Mouse (Mus musculus) spleen, adult 2 months (tissue): ENCODE measurements at regions not wholly inside any gene's neighbourhood (a gene's known extent, or its start where the extent isn't known, plus 50 kb on each side); places are given as distances from the start of the nearest gene placed in this dataset.

Source experiments
- DNase-seq, 2 experiments: peaks; one replicate each; pipeline versions ENCODE4 v3.0.0 to v3.0.0-alpha.2; 2012 to 2021; ENCODE audit warnings: low spot score in 2 of 2, low read depth in 1 of 2
- H3K27ac ChIP-seq: fragments of 200-500 bp; 2 replicates; pipeline ENCODE4 v1.5.1; 2012; ENCODE audit warnings: low read length, inconsistent platforms; ENCODE audit not compliant: insufficient read depth
- H3K27me3 ChIP-seq: fragments of 200-500 bp; 2 replicates; pipeline ENCODE4 v1.6.1; 2012; ENCODE audit warnings: mild to moderate bottlenecking, moderate library complexity, low read length, inconsistent platforms; ENCODE audit not compliant: control insufficient read depth, insufficient read depth
- H3K36me3 ChIP-seq: fragments of 200-500 bp; 2 replicates; pipeline ENCODE4 v1.6.1; 2012; ENCODE audit warnings: mild to moderate bottlenecking, low read length, inconsistent platforms; ENCODE audit not compliant: control insufficient read depth, insufficient read depth
- H3K4me1 ChIP-seq: fragments of 200-500 bp; 2 replicates; pipeline ENCODE4 v1.6.1; 2011; ENCODE audit warnings: inconsistent platforms; ENCODE audit not compliant: control insufficient read depth, insufficient read depth, insufficient read length
- H3K4me3 ChIP-seq: fragments of 200-500 bp; 2 replicates; pipeline ENCODE4 v1.5.1; 2011; ENCODE audit warnings: mild to moderate bottlenecking, inconsistent platforms; ENCODE audit not compliant: insufficient read depth, insufficient read length; ENCODE audit errors: extremely low read depth
- CTCF ChIP-seq: fragments of 200-500 bp; IDR thresholded peaks from 2 replicates; pipeline ENCODE4 v1.5.1; 2011; ENCODE audit warnings: mild to moderate bottlenecking, inconsistent platforms; ENCODE audit not compliant: insufficient read depth, insufficient read length, insufficient replicate concordance; ENCODE audit errors: extremely low read depth
- POLR2A ChIP-seq: fragments of 200-500 bp; IDR thresholded peaks from 2 replicates; pipeline ENCODE4 v1.6.1; 2011; ENCODE audit warnings: low read depth, low read length, inconsistent platforms
- WGBS: fragments of 180-500 bp; shearing (Covaris S2); methylation state at CpG from one replicate; pipeline ENCODE4 v1.1.7; 2018; 5-methylcytosine and 5-hydroxymethylcytosine counted together

- no peak overlapping the region for H3K27ac ChIP-seq
- H3K4me3 ChIP-seq: no peak overlapping the region
- H3K36me3 ChIP-seq: no peaks in the 10 kb centered on the region
- WGBS: 85% methylated on average over 9 of the region's 9 CpGs
- DNase-seq: no peak
- TF ChIP-seq POLR2A (no peak), CTCF (no peak)
- no peaks in the 10 kb centered on the region for H3K27me3 ChIP-seq
- H3K4me1 ChIP-seq: peaks cover 2% of the 10 kb centered on the region; the same call in 1 of the 2 replicates
Measured at GRCm38 (mm10) chr3:130833082-130833481, 102.9 kb upstream of the Rpl34 start.

DNA sequence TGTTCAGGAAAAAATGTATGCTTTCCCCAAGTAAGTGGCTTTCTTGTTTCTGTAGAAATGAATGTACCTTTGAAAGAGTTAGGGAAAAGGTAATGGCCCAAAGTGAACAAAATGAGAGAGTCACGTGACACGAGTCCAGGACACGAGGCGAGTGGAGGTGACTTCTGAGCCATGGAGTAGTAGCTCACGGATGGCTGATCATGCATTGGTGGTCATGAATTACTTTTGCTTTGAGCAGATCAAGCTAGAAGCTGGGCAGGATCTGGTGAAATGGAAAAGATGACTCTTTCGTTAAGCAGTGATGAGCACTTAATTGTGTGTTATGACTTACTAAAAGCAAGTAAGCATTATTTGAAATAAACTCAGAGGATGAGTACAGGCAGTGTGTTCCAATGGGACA is 101.6 kb upstream of the Rpl34 start:
- no peak for TF ChIP-seq CTCF
- no peak for TF ChIP-seq POLR2A
- no peak for DNase-seq
- Histone ChIP-seq H3K4me3 (no peak overlapping the region), H3K27me3 (no peaks in the 10 kb centered on the region), H3K4me1 (peaks cover 2% of the 10 kb centered on the region; the same call in 1 of the 2 replicates), H3K36me3 (no peaks in the 10 kb centered on the region), H3K27ac (no peak overlapping the region)
- WGBS: 45% methylated on average over 6 of the region's 6 CpGs

DNA sequence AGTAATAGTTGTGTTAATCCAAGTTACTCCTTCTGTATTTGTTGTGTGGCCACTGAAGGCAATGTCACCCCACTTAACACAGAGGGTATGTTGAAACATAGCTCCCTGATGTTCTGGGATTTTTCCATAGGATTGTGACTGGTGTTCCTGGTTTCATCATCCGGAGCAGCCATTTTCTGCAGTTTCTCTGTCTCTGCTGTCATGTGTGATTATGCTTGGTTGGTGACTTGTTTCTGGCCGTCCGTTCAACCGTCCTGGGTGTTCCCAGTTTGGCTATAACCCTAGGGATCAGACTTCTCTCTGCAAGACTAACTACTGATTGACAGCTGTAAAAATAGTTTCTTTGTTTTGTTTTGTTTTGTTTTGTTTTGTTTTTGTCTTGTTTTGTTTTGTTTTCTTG is 98.1 kb upstream of the Rpl34 start:
- Histone ChIP-seq H3K4me1 (peaks cover 2% of the 10 kb centered on the region; the same call in 1 of the 2 replicates), H3K36me3 (no peaks in the 10 kb centered on the region), H3K27me3 (no peaks in the 10 kb centered on the region), H3K4me3 (no peak overlapping the region), H3K27ac (no peak overlapping the region)
- no peak for DNase-seq
- WGBS: 47% methylated on average over 4 of the region's 4 CpGs
- no peak for TF ChIP-seq CTCF
- TF ChIP-seq POLR2A: no peak

GRCm38 (mm10) chr3:130827934-130828333 is 97.7 kb upstream of the Rpl34 start:
- Histone ChIP-seq H3K27ac (no peak overlapping the region), H3K4me3 (no peak overlapping the region), H3K36me3 (no peaks in the 10 kb centered on the region), H3K27me3 (no peaks in the 10 kb centered on the region), H3K4me1 (peaks cover 2% of the 10 kb centered on the region; the same call in 1 of the 2 replicates)
- TF ChIP-seq POLR2A (no peak), CTCF (no peak)
- WGBS: 72% methylated on average over 4 of the region's 4 CpGs
- no peak for DNase-seq

- Histone ChIP-seq H3K4me1 (peaks cover 2% of the 10 kb centered on the region; the same call in 1 of the 2 replicates), H3K4me3 (no peak overlapping the region), H3K27me3 (no peaks in the 10 kb centered on the region), H3K36me3 (no peaks in the 10 kb centered on the region), H3K27ac (no peak overlapping the region)
- DNase-seq: no peak
- TF ChIP-seq CTCF (no peak), POLR2A (no peak)
- 85% methylated on average over 6 of the region's 6 CpGs for WGBS
Measured at GRCm38 (mm10) chr3:130827021-130827420, 96.8 kb upstream of the Rpl34 start.

- TF ChIP-seq CTCF: no peak
- no peak for TF ChIP-seq POLR2A
- 92% methylated on average over 9 of the region's 9 CpGs for WGBS
- Histone ChIP-seq H3K4me3 (no peak overlapping the region), H3K27ac (no peak overlapping the region), H3K4me1 (no peaks in the 10 kb centered on the region), H3K27me3 (no peaks in the 10 kb centered on the region), H3K36me3 (no peaks in the 10 kb centered on the region)
- no peak for DNase-seq
Measured at GRCm38 (mm10) chr3:130819837-130820098, 89.6 kb upstream of the Rpl34 start.

DNA sequence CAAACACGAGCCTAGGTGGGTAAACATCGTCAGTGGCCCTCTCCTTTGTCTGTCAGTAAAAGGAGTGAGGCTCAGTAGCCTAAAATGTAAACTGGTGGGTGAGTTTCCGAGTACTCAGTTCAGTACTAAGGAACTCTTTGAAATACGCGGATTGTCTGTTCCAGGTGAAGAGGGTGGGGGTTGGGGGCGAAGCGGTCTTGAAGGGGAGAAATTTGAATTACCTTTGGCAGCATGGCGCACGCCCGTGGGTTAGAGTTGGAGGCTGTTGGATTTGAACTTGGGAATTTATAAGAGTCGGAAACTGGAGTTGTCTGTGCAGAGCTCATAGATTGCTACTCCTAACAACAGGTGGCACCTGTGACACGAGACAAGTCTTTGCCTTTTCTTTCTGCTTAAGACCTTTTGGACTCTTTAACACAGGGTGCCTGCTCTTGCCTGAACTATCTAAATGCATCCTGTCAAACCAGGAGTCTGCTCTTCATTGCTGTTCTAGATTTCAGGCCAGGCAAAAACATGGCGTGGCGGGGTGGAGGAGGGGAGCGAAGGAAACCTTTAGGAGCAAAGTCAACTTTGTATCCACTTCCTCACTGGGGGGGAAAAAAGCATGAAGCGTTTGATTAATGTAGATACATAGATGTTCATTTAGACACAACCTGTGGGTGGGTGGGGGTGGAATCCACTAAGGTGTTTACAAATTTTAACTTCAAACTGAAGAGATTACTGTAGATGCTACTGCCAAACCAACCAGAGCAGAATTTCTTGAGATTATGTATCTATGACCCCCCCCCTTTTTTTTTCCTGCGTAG is 89.0 kb upstream of the Rpl34 start:
- H3K4me3 ChIP-seq: peak overlapping the region; percentile 29
- 48% methylated on average over 17 of the region's 17 CpGs for whole genome bisulfite sequencing

More for the DNA sequence above, 89.0 kb upstream of the Rpl34 start:
- H3K27me3 ChIP-seq: no peaks in the 10 kb centered on the region
- DNase-seq: no peak
- H3K27ac ChIP-seq: no peak overlapping the region
- H3K36me3 ChIP-seq: no peaks in the 10 kb centered on the region
- TF ChIP-seq CTCF (no peak), POLR2A (no peak)
- H3K4me1 ChIP-seq: no peaks in the 10 kb centered on the region
